Mouse (Mus musculus) CH12.LX (cell line): Measurements from ENCODE around the gene Myh3. TPM values are rescaled to one million over a fixed set of nuclear protein-coding genes. Genes with fewer than 3 reads are reported as not detected.
A peak's percentile ranks its signal among the peaks of the same experiment; 100 is the strongest.

Source experiments
- DNase-seq: peaks from one replicate; pipeline ENCODE4 v3.0.0-alpha.2; 2013; ENCODE audit errors: extremely low read depth
- H3K27ac ChIP-seq: 2 replicates; pipeline ENCODE4 v1.5.1; 2012; ENCODE audit warnings: low read depth, mild to moderate bottlenecking, control low read depth, moderate library complexity; ENCODE audit not compliant: insufficient read depth
- H3K27me3 ChIP-seq: replicated peaks from 2 replicates; pipeline ENCODE3; 2012; ENCODE audit warnings: inconsistent platforms
- H3K36me3 ChIP-seq, 2 experiments: replicated peaks in 1 of 2; 2 replicates each; pipeline versions ENCODE3 to v1.6.1; 2012; ENCODE audit warnings: inconsistent platforms in 1 of 2, low read length in 1 of 2, mild to moderate bottlenecking in 1 of 2, mixed read lengths in 1 of 2, moderate library complexity in 1 of 2; ENCODE audit not compliant: control insufficient read depth in 1 of 2, insufficient read depth in 1 of 2
- H3K4me1 ChIP-seq, 2 experiments: 2 replicates each; pipeline ENCODE4 v1.6.1; 2012; ENCODE audit warnings: inconsistent platforms in 1 of 2, moderate library complexity in 1 of 2; ENCODE audit not compliant: insufficient read depth in 2 of 2, control insufficient read depth in 1 of 2
- H3K4me2 ChIP-seq: 2 replicates; pipeline ENCODE4 v1.6.1; 2012; ENCODE audit warnings: low read depth, mild to moderate bottlenecking, control low read depth; ENCODE audit not compliant: poor library complexity, insufficient read depth, severe bottlenecking
- H3K4me3 ChIP-seq, 3 experiments: fragments of 150-350 bp in 1 of 3; sonication (generic) in 1 of 3; replicated peaks in 1 of 3; 2 replicates each; pipeline versions ENCODE3 to v1.5.1; 2011 to 2012; ENCODE audit warnings: low read depth in 2 of 3, low read length in 2 of 3, mild to moderate bottlenecking in 2 of 3, moderate library complexity in 2 of 3, control low read depth in 1 of 3, improper control_type of control experiment in 1 of 3, inconsistent platforms in 1 of 3, mixed read lengths in 1 of 3; ENCODE audit not compliant: poor library complexity in 1 of 3
- H3K79me2 ChIP-seq: replicated peaks from 2 replicates; pipeline ENCODE4 v1.6.1; 2012; ENCODE audit warnings: mild to moderate bottlenecking, moderate library complexity; ENCODE audit not compliant: control insufficient read depth, poor library complexity, insufficient read depth, severe bottlenecking; ENCODE audit errors: extremely low read depth
- H3K9ac ChIP-seq: 2 replicates; pipeline ENCODE4 v1.6.1; 2012; ENCODE audit warnings: low read depth, mild to moderate bottlenecking, control low read depth, moderate library complexity; ENCODE audit not compliant: insufficient read depth
- H3K9me3 ChIP-seq: replicated peaks from 2 replicates; pipeline ENCODE3; 2012; ENCODE audit warnings: low read length, inconsistent platforms, mixed read lengths
- BHLHE40 ChIP-seq: IDR thresholded peaks from 2 replicates; pipeline ENCODE4 v1.6.1; 2011; ENCODE audit warnings: mild to moderate bottlenecking, low read depth, low read length, improper control_type of control experiment
- CTCF ChIP-seq, 2 experiments: IDR thresholded peaks in 1 of 2; conservative IDR thresholded peaks in 1 of 2; 2 replicates each; pipeline ENCODE4 v1.5.1; 2011 to 2012; ENCODE audit warnings: low read depth in 2 of 2, low read length in 2 of 2, improper control_type of control experiment in 1 of 2, inconsistent platforms in 1 of 2, mild to moderate bottlenecking in 1 of 2, moderate library complexity in 1 of 2
- ETS1 ChIP-seq: conservative IDR thresholded peaks from 2 replicates; pipeline ENCODE4 v1.6.1; 2012; ENCODE audit warnings: low read depth, mild to moderate bottlenecking, inconsistent platforms, low read length, improper control_type of control experiment, moderate library complexity
- GABPA ChIP-seq: IDR thresholded peaks from 2 replicates; pipeline ENCODE4 v1.6.1; 2012; ENCODE audit warnings: low read depth, low read length, improper control_type of control experiment, inconsistent platforms; ENCODE audit not compliant: insufficient replicate concordance
- IRF4 ChIP-seq: IDR thresholded peaks from 2 replicates; pipeline ENCODE4 v1.6.1; 2014; ENCODE audit warnings: low read depth, mild to moderate bottlenecking, inconsistent platforms, low read length, improper control_type of control experiment
- JUND ChIP-seq: conservative IDR thresholded peaks from 2 replicates; pipeline ENCODE4 v1.6.1; 2011; ENCODE audit warnings: low read depth, low read length, improper control_type of control experiment
- KAT2A ChIP-seq: IDR thresholded peaks from 2 replicates; pipeline ENCODE4 v1.6.1; 2012; ENCODE audit warnings: low read length, improper control_type of control experiment, inconsistent platforms; ENCODE audit not compliant: insufficient replicate concordance
- MAFK ChIP-seq: IDR thresholded peaks from 2 replicates; pipeline ENCODE4 v1.6.1; 2011; ENCODE audit warnings: low read length, improper control_type of control experiment; ENCODE audit not compliant: insufficient replicate concordance
- MAZ ChIP-seq: IDR thresholded peaks from 2 replicates; pipeline ENCODE4 v1.6.1; 2012; ENCODE audit warnings: low read depth, mild to moderate bottlenecking, inconsistent platforms, low read length, improper control_type of control experiment, moderate library complexity
- MEF2A ChIP-seq: IDR thresholded peaks from 2 replicates; pipeline ENCODE4 v1.6.1; 2014; ENCODE audit warnings: low read depth, mild to moderate bottlenecking, inconsistent platforms, low read length, improper control_type of control experiment, borderline replicate concordance
- MXI1 ChIP-seq: IDR thresholded peaks from 2 replicates; pipeline ENCODE4 v1.6.1; 2011; ENCODE audit warnings: mild to moderate bottlenecking, low read depth, low read length, improper control_type of control experiment
- MYC ChIP-seq: IDR thresholded peaks from 2 replicates; pipeline ENCODE4 v1.6.1; 2011; ENCODE audit warnings: low read depth, mild to moderate bottlenecking, improper control_type of control experiment, low read length
- NRF1 ChIP-seq: IDR thresholded peaks from 2 replicates; pipeline ENCODE4 v1.6.1; 2014; ENCODE audit warnings: low read depth, mild to moderate bottlenecking, inconsistent platforms, low read length, improper control_type of control experiment, moderate library complexity
- RAD21 ChIP-seq: IDR thresholded peaks from 2 replicates; pipeline ENCODE4 v1.6.1; 2011; ENCODE audit warnings: low read depth, mild to moderate bottlenecking, low read length, improper control_type of control experiment, moderate library complexity
- RCOR1 ChIP-seq: conservative IDR thresholded peaks from 2 replicates; pipeline ENCODE4 v1.6.1; 2012; ENCODE audit warnings: low read depth, mild to moderate bottlenecking, inconsistent platforms, low read length, improper control_type of control experiment
- SIN3A ChIP-seq: IDR thresholded peaks from 2 replicates; pipeline ENCODE4 v1.6.1; 2012; ENCODE audit warnings: low read length, improper control_type of control experiment, inconsistent platforms
- TBP ChIP-seq: conservative IDR thresholded peaks from 2 replicates; pipeline ENCODE4 v1.6.1; 2011; ENCODE audit warnings: low read depth, low read length, improper control_type of control experiment
- TCF12 ChIP-seq: IDR thresholded peaks from 2 replicates; pipeline ENCODE4 v1.6.1; 2014; ENCODE audit warnings: low read depth, mild to moderate bottlenecking, inconsistent platforms, low read length, improper control_type of control experiment
- UBTF ChIP-seq: IDR thresholded peaks from 2 replicates; pipeline ENCODE4 v1.6.1; 2012; ENCODE audit warnings: low read depth, mild to moderate bottlenecking, inconsistent platforms, low read length, improper control_type of control experiment, moderate library complexity
- USF1 ChIP-seq: IDR thresholded peaks from 2 replicates; pipeline ENCODE4 v1.6.1; 2014; ENCODE audit warnings: low read depth, mild to moderate bottlenecking, inconsistent platforms, low read length, improper control_type of control experiment
- USF2 ChIP-seq: conservative IDR thresholded peaks from 2 replicates; pipeline ENCODE4 v1.6.1; 2011; ENCODE audit warnings: low read depth, low read length, improper control_type of control experiment
- ZC3H11A ChIP-seq: IDR thresholded peaks from 2 replicates; pipeline ENCODE4 v1.6.1; 2012; ENCODE audit warnings: low read depth, mild to moderate bottlenecking, inconsistent platforms, low read length, improper control_type of control experiment
- ZNF384 ChIP-seq: IDR thresholded peaks from 2 replicates; pipeline ENCODE4 v1.6.1; 2012; ENCODE audit warnings: low read depth, low read length, improper control_type of control experiment, inconsistent platforms
- dilution Hi-C: fragments of 300-500 bp; cut with MboI; formaldehyde crosslinking; loops from 2 replicates; pipeline ENCODE4 v1.14.3; 2020; ENCODE audit warnings: low sequenced_read_pairs; ENCODE audit not compliant: extremely low pct_unique_long_range_greater_than_20kb, extremely low pct_ligation_motif_present
- in situ Hi-C: fragments of 300-500 bp; cut with MboI; formaldehyde crosslinking; loops from 3 replicates; pipeline ENCODE4 v1.14.3; 2019; ENCODE audit warnings: low sequenced_read_pairs, low pct_ligation_motif_present, low pct_unique_long_range_greater_than_20kb, mixed read lengths
- polyA plus RNA-seq: library from polyadenylated mRNA; unstranded; fragments of >175 nt; gene quantifications from 2 replicates; pipeline ENCODE4 v1.2.1, GENCODE M21; 2012; ENCODE audit warnings: low read depth; ENCODE audit not compliant: insufficient read length
- total RNA-seq, 2 experiments: library from RNA; depleted of rRNA; stranded (reverse); fragments of 300-350 nt in 1 of 2; fragments of >200 nt in 1 of 2; gene quantifications; 2 replicates each; pipeline ENCODE4 v1.2.3; 2012 to 2014

Gene Myh3
- total and polyA plus RNA-seq, 3 experiments, result 0.12 to 0.64 (median 0.26) TPM

- H3K4me3 ChIP-seq, result no peak overlapping the region
- DNase-seq, result no peak
- H3K4me2 ChIP-seq, result no peak overlapping the region
- dilution Hi-C loops (no loop called here), in situ Hi-C loops (no loop called here)
- TF ChIP-seq NRF1 (no peak), MXI1 (no peak), JUND (no peak), MAFK (no peak), KAT2A (no peak), CTCF (conservative IDR thresholded peaks at IDR 0.05 in 1 of 2, IDR thresholded peaks at IDR 0.05 in 1 of 2; ENCODE audit: low read depth in 2 of 2, low read length in 2 of 2) (no peak), TBP (no peak), UBTF (no peak), ZC3H11A (no peak), MYC (no peak), BHLHE40 (no peak)
- H3K9ac ChIP-seq, result no peak overlapping the region
- H3K36me3 ChIP-seq, result peaks cover 0 to 2% of the 10 kb centered on the region in 2 experiments
- H3K27me3 ChIP-seq, result no peaks in the 10 kb centered on the region
- no peak overlapping the region for H3K27ac ChIP-seq
- peaks cover 9 to 12% of the 10 kb centered on the region in 2 experiments for H3K4me1 ChIP-seq
- H3K79me2 ChIP-seq, result no peaks in the 10 kb centered on the region
- H3K9me3 ChIP-seq, result peaks cover 6% of the 10 kb centered on the region
Observed at GRCm38 (mm10) chr11:67134654-67135053, 56.6 kb downstream of the Myh3 start.

- peaks cover 6% of the 10 kb centered on the region for H3K9me3 ChIP-seq
Observed at GRCm38 (mm10) chr11:67135532-67135931, 57.4 kb downstream of the Myh3 start.

GRCm38 (mm10) chr11:67139556-67139955 lies 61.5 kb downstream of the Myh3 start:
- H3K9ac ChIP-seq, result no peak overlapping the region

More at GRCm38 (mm10) chr11:67135532-67135931, 57.4 kb downstream of the Myh3 start:
- H3K9ac ChIP-seq, result no peak overlapping the region; the same call in 1 of the 2 replicates
- TF ChIP-seq ZC3H11A, result no peak
- no peak for TF ChIP-seq TCF12
- TF ChIP-seq SIN3A, result no peak
- TF ChIP-seq MEF2A, result 0 out of 2 replicates have a peak, but pooled peaks have one; percentile 55
- 0 out of 2 replicates have a peak, but pooled peaks have one; percentile 10 for TF ChIP-seq ETS1
- peak; percentile 86 for TF ChIP-seq BHLHE40
- TF ChIP-seq RAD21, result no peak
- TF ChIP-seq IRF4, result no peak
- no peak for TF ChIP-seq MXI1
- no peak overlapping the region for H3K4me3 ChIP-seq
- no peak for DNase-seq
- H3K4me1 ChIP-seq, result peaks cover 9 to 15% of the 10 kb centered on the region in 2 experiments
- H3K4me2 ChIP-seq, result no peak overlapping the region
- H3K27me3 ChIP-seq, result no peaks in the 10 kb centered on the region
- H3K27ac ChIP-seq, result peak overlapping the region; percentile 21; the same call in 1 of the 2 replicates
- no peaks in the 10 kb centered on the region for H3K79me2 ChIP-seq
- in situ Hi-C loops (no loop called here), dilution Hi-C loops (no loop called here)
- peaks cover 0 to 2% of the 10 kb centered on the region in 2 experiments for H3K36me3 ChIP-seq

More at GRCm38 (mm10) chr11:67139556-67139955, 61.5 kb downstream of the Myh3 start:
- in situ Hi-C loops (no loop called here), dilution Hi-C loops (no loop called here)
- Histone ChIP-seq H3K4me3 (no peak overlapping the region), H3K79me2 (peaks cover 8% of the 10 kb centered on the region), H3K4me1 (peaks cover 15 to 45% of the 10 kb centered on the region in 2 experiments), H3K27me3 (no peaks in the 10 kb centered on the region), H3K4me2 (no peak overlapping the region), H3K27ac (no peak overlapping the region), H3K9me3 (no peaks in the 10 kb centered on the region), H3K36me3 (peaks cover 0 to 2% of the 10 kb centered on the region in 2 experiments)
- no peak for DNase-seq
- no peak for TF ChIP-seq MEF2A
- TF ChIP-seq IRF4, result no peak
- no peak for TF ChIP-seq GABPA
- no peak for TF ChIP-seq MAZ
- no peak for TF ChIP-seq USF1
- no peak for TF ChIP-seq USF2
- no peak for TF ChIP-seq RCOR1
- TF ChIP-seq ZNF384, result no peak
